Mouse (Mus musculus): ENCODE measurements around the gene Pbld2.

DNA sequence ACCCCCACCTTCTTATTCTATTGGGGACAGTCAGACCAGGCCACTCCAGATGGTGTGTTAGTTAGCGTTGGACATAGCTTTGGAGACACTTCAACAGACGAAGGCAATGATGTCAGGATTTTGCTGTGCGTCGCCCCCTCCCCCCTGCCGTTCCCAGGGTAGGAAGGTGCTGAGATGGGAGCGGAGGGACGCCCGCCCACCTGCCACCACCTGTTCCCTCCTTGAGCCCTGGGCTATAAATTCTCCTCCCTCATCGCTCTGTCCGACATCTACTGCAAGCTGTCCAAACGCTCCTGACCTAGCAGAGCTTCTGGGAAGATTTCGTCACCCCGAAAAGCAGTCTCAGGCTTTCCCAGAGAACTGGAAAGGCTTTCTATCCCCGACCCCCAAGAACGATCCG lies 75.4 kb downstream of the Pbld2 start, which contains the start of gene Atoh7:
- TF ChIP-seq EP300 (IDR thresholded peaks at IDR 0.05; ENCODE audit: low read depth) (no peak), CTCF (IDR thresholded peaks at IDR 0.05; ENCODE audit: low read depth) (no peak)
